In genomic region chr16:95867516-95867915, GRCm38 (mm10) we compare ENCODE assay signal across 22 mouse cellular contexts.
DNase-seq lines count a peak whose midpoint lies in the region; ATAC-seq and TF ChIP-seq lines count a peak whose summit lies in the region.
"Had no signal": no experiment of that assay in that cellular context is flagged by ENCODE, and none has a peak within 500 bp of the region (broad histone marks: within the 10 kb centered on the region; RNA-seq: fewer than 3 reads in every experiment).

No protein-coding gene starts in this region.

- H3K36me3 ChIP-seq in thymus, adult 2 months (ENCODE audit: control insufficient read depth, insufficient read depth, low read length) = no peaks in the 10 kb centered on the region
- H3K36me3 ChIP-seq in forebrain, embryonic 14.5 days (ENCODE audit: control insufficient read depth, insufficient read depth, low read length) = no peaks in the 10 kb centered on the region
- H3K36me3 ChIP-seq: embryonic facial prominence, embryonic 12.5 days; embryonic facial prominence, embryonic 15.5 days; forebrain, embryonic 15.5 days; hindbrain, embryonic 12.5 days; hindbrain, embryonic 15.5 days had no signal

- WGBS in thymus, adult 2 months = 93% methylated on average over 9 of the region's 9 CpGs
- 63% methylated on average over 9 of the region's 9 CpGs for WGBS in forebrain, embryonic 14.5 days

- peaks cover 72% of the 10 kb centered on the region for H3K4me1 ChIP-seq in thymus, adult 2 months (replicated peaks; ENCODE audit: control insufficient read depth, insufficient read depth, low read length)
- H3K4me1 ChIP-seq in forebrain, embryonic 14.5 days (ENCODE audit: control insufficient read depth, insufficient read depth, low read length) = no peaks in the 10 kb centered on the region
- H3K4me1 ChIP-seq: forebrain, embryonic 15.5 days; hindbrain, embryonic 15.5 days had no signal

- no peak overlapping the region for H3K9ac ChIP-seq in forebrain, embryonic 14.5 days (ENCODE audit: low read length)
- H3K9ac ChIP-seq: embryonic facial prominence, embryonic 12.5 days; embryonic facial prominence, embryonic 15.5 days; forebrain, embryonic 15.5 days; hindbrain, embryonic 12.5 days; hindbrain, embryonic 15.5 days had no signal

- H3K27me3 ChIP-seq in thymus, adult 2 months (ENCODE audit: control insufficient read depth, insufficient read depth, low read length) = no peaks in the 10 kb centered on the region
- no peaks in the 10 kb centered on the region for H3K27me3 ChIP-seq in forebrain, embryonic 14.5 days (replicated peaks; ENCODE audit: control insufficient read depth, insufficient read depth, low read length)
- H3K27me3 ChIP-seq: embryonic facial prominence, embryonic 12.5 days; embryonic facial prominence, embryonic 15.5 days; forebrain, embryonic 15.5 days; hindbrain, embryonic 12.5 days; hindbrain, embryonic 15.5 days had no signal

- no peaks in the 10 kb centered on the region for H3K9me3 ChIP-seq in forebrain, embryonic 14.5 days (replicated peaks; ENCODE audit: control insufficient read depth, low read length)
- H3K9me3 ChIP-seq: embryonic facial prominence, embryonic 12.5 days; embryonic facial prominence, embryonic 15.5 days; forebrain, embryonic 15.5 days; hindbrain, embryonic 12.5 days; hindbrain, embryonic 15.5 days had no signal

- intact Hi-C loops in gastrocnemius, adult 2 months (cut with DNase I) = no loop called here
- intact Hi-C loops in heart, postnatal 14 days (cut with DNase I) = no loop called here

- H3K4me3 ChIP-seq in gastrocnemius, adult 2 months = no peak overlapping the region
- no peak overlapping the region for H3K4me3 ChIP-seq in thymus, adult 2 months (ENCODE audit: control insufficient read depth, insufficient read depth, low read length)
- no peak overlapping the region for H3K4me3 ChIP-seq in forebrain, embryonic 14.5 days (ENCODE audit: low read depth, low read length)
- H3K4me3 ChIP-seq: embryonic facial prominence, embryonic 12.5 days; embryonic facial prominence, embryonic 15.5 days; forebrain, embryonic 15.5 days; hindbrain, embryonic 12.5 days; hindbrain, embryonic 15.5 days had no signal

- ATAC-seq in forebrain, embryonic 14.5 days = no peak
- ATAC-seq: activated CD4-positive, CD25-positive, alpha-beta regulatory T cell, adult 4 months; forebrain, embryonic 15.5 days had no signal

- DNase-seq in gastrocnemius, postnatal 25 days = peak; percentile 0
- no peak for DNase-seq in gastrocnemius, adult 2 months
- peak; percentile 4 for DNase-seq in heart, postnatal 4 days
- DNase-seq in heart, postnatal 14 days = no peak
- peak; percentile 17 for DNase-seq in thymus, adult 2 months
- no peak for DNase-seq in thymus, postnatal 0 days (ENCODE audit: low spot score)
- no peak for DNase-seq in forebrain, embryonic 14.5 days (ENCODE audit: low spot score)
- no peak for DNase-seq in retina, embryonic 14.5 days (ENCODE audit: low spot score)
- DNase-seq: adrenal gland, postnatal 10 days; adrenal gland, postnatal 36 days; cerebellum, adult 18-20 months; cerebellum, adult 9-10 months; cerebellum, postnatal 14 days; gastrocnemius, postnatal 10 days; heart, adult 18-20 months had no signal

- no peak for TF ChIP-seq POLR2A in thymus, adult 2 months (IDR thresholded peaks at IDR 0.05; ENCODE audit: control insufficient read depth, extremely low read depth, insufficient read depth, low read length, poor library complexity)

- no peak overlapping the region for H3K4me2 ChIP-seq in forebrain, embryonic 14.5 days (ENCODE audit: low read length)
- H3K4me2 ChIP-seq: embryonic facial prominence, embryonic 12.5 days; embryonic facial prominence, embryonic 15.5 days; forebrain, embryonic 15.5 days; heart, embryonic 11.5 days; hindbrain, embryonic 12.5 days; hindbrain, embryonic 15.5 days had no signal

- TF ChIP-seq CTCF in gastrocnemius, adult 2 months (IDR thresholded peaks at IDR 0.05) = no peak
- no peak for TF ChIP-seq CTCF in thymus, adult 2 months (IDR thresholded peaks at IDR 0.05; ENCODE audit: borderline replicate concordance, control insufficient read depth, extremely low read depth, insufficient read depth, low read length, poor library complexity)

- H3K27ac ChIP-seq in gastrocnemius, adult 2 months = no peak overlapping the region
- peak overlapping the region; percentile 86 for H3K27ac ChIP-seq in thymus, adult 2 months (ENCODE audit: control insufficient read depth, insufficient read depth, low read length)
- H3K27ac ChIP-seq in forebrain, embryonic 14.5 days (ENCODE audit: low read depth, low read length) = no peak overlapping the region
- H3K27ac ChIP-seq: embryonic facial prominence, embryonic 12.5 days; embryonic facial prominence, embryonic 15.5 days; forebrain, embryonic 15.5 days; hindbrain, embryonic 12.5 days; hindbrain, embryonic 15.5 days had no signal

Comparison
In these comparisons a context has a peak if more than half of its experiments do, and no peak if none do; other contexts are left out.
1. DNase-seq: peak in gastrocnemius, postnatal 25 days (single experiment), heart, postnatal 4 days (single experiment) and thymus, adult 2 months (single experiment); none in gastrocnemius, adult 2 months (single experiment), heart, postnatal 14 days (0 of 2), thymus, postnatal 0 days (single experiment), forebrain, embryonic 14.5 days (single experiment) and retina, embryonic 14.5 days (single experiment).